Mouse (Mus musculus) midbrain, embryonic 14.5 days (tissue): Measurements from ENCODE around the gene Gpr89. TPM values are rescaled to one million over a fixed set of nuclear protein-coding genes. Genes with fewer than 3 reads are reported as not detected.

ENCODE experiments used
- ATAC-seq: fragments of 200-750 bp; cut with Nextera tagmentation; 2 replicates; pipeline ENCODE4 v1.8.0; 2017; ENCODE audit warnings: moderate number of reproducible peaks, moderate library complexity; ENCODE audit not compliant: low FRiP score, low TSS enrichment
- DNase-seq: peaks from one replicate; pipeline ENCODE4 v3.0.0-alpha.2; 2015
- H3K27ac ChIP-seq: fragments of 300-500 bp; sonication (generic); replicated peaks from 2 replicates; pipeline ENCODE4 v1.5.1; 2014; ENCODE audit warnings: mild to moderate bottlenecking, low read depth, low read length, moderate library complexity
- H3K27me3 ChIP-seq: fragments of 300-500 bp; sonication (generic); 2 replicates; pipeline ENCODE4 v1.6.1; 2014; ENCODE audit warnings: low read length, control low read depth, mixed read lengths; ENCODE audit not compliant: control insufficient read depth, insufficient read depth
- H3K36me3 ChIP-seq: fragments of 300-500 bp; sonication (generic); 2 replicates; pipeline ENCODE4 v1.6.1; 2014; ENCODE audit warnings: low read length, control low read depth; ENCODE audit not compliant: control insufficient read depth, insufficient read depth
- H3K4me1 ChIP-seq: fragments of 300-500 bp; sonication (generic); 2 replicates; pipeline ENCODE4 v1.6.1; 2014; ENCODE audit warnings: mild to moderate bottlenecking, antibody characterized with exemption, low read length, control low read depth; ENCODE audit not compliant: control insufficient read depth, insufficient read depth
- H3K4me2 ChIP-seq: fragments of 300-500 bp; sonication (generic); 2 replicates; pipeline ENCODE4 v1.6.1; 2014; ENCODE audit warnings: mild to moderate bottlenecking, low read length, moderate library complexity
- H3K4me3 ChIP-seq: fragments of 300-500 bp; sonication (generic); replicated peaks from 2 replicates; pipeline ENCODE4 v1.5.1; 2014; ENCODE audit warnings: low read depth, low read length
- H3K9ac ChIP-seq: fragments of 300-500 bp; sonication (generic); replicated peaks from 2 replicates; pipeline ENCODE4 v1.6.1; 2014; ENCODE audit warnings: mild to moderate bottlenecking, low read length, moderate library complexity
- H3K9me3 ChIP-seq: fragments of 300-500 bp; sonication (generic); 2 replicates; pipeline ENCODE4 v1.6.1; 2016; ENCODE audit warnings: low read length, control low read depth, mixed read lengths; ENCODE audit not compliant: control insufficient read depth
- WGBS: fragments of 180-500 bp; shearing (Covaris S2); extraction: QIAGEN DNeasy Blood & Tissue Kit; methylation state at CpG from one replicate; pipeline ENCODE4 v1.1.7; 2014; 5-methylcytosine and 5-hydroxymethylcytosine counted together
- polyA plus RNA-seq: library from polyadenylated mRNA; unstranded; fragments of >200 nt; fragmentation: Nextera tagmentation; extraction: Ambion mirVana; gene quantifications from 2 replicates; pipeline ENCODE4 v1.2.1, GENCODE M21; 2014

The Gpr89 gene
- polyA plus RNA-seq, 1 experiment from 2014 or later: 40.7 TPM

- no peak for DNase-seq
- Histone ChIP-seq H3K36me3 (no peaks in the 10 kb centered on the region), H3K9ac (no peak overlapping the region), H3K9me3 (no peaks in the 10 kb centered on the region), H3K27ac (no peak overlapping the region), H3K4me2 (no peak overlapping the region), H3K27me3 (no peaks in the 10 kb centered on the region), H3K4me1 (no peaks in the 10 kb centered on the region), H3K4me3 (no peak overlapping the region)
- 83% methylated on average over 3 of the region's 3 CpGs for WGBS
- no peak for ATAC-seq
Measured at GRCm38 (mm10) chr3:96855833-96856232, 49.3 kb downstream of the Gpr89 start.

- no peak overlapping the region for H3K4me3 ChIP-seq
- no peaks in the 10 kb centered on the region for H3K36me3 ChIP-seq
- no peak for DNase-seq
- no peaks in the 10 kb centered on the region for H3K27me3 ChIP-seq
- H3K27ac ChIP-seq: no peak overlapping the region
- H3K9me3 ChIP-seq: no peaks in the 10 kb centered on the region
- no peak overlapping the region for H3K9ac ChIP-seq
- 88% methylated on average over 4 of the region's 4 CpGs for WGBS
- no peak for ATAC-seq
- H3K4me2 ChIP-seq: no peak overlapping the region
- no peaks in the 10 kb centered on the region for H3K4me1 ChIP-seq
Measured at GRCm38 (mm10) chr3:96854376-96854775, 50.8 kb downstream of the Gpr89 start.

- Histone ChIP-seq H3K9ac (no peak overlapping the region), H3K4me2 (no peak overlapping the region), H3K36me3 (no peaks in the 10 kb centered on the region), H3K27ac (no peak overlapping the region), H3K4me1 (no peaks in the 10 kb centered on the region), H3K9me3 (no peaks in the 10 kb centered on the region), H3K27me3 (no peaks in the 10 kb centered on the region), H3K4me3 (no peak overlapping the region)
- ATAC-seq (no peak), DNase-seq (no peak)
- 82% methylated on average over 6 of the region's 6 CpGs for WGBS
Measured at GRCm38 (mm10) chr3:96852561-96852960, 52.6 kb downstream of the Gpr89 start.

DNA sequence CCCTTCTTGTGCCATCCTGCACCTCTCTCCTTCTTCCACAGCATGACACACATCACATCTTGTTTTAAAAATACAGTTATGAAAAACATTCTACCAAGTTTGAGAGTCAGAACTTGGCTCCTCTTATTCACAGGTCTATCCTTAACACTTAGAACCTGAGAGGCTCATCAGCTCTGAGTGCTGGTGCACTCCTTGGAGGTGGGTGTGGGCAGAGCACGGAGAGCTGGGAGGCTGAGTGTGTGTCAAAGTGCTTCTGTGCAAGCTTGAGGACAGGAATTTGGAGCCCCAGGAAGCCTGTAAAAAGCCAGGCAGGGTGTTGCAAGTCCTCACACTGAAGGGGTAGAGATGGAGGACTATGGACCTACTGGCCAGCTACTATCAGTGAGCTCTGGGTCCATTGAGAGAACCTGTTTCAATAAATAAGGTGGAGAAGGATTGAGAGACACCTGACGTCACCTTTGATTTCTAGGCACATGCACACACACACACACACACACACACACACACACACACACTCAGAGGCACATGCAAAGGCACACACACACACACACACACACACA lies 55.9 kb downstream of the Gpr89 start:
- no peaks in the 10 kb centered on the region for H3K27me3 ChIP-seq
- ATAC-seq (no peak), DNase-seq (no peak)
- no peaks in the 10 kb centered on the region for H3K9me3 ChIP-seq
- no peak overlapping the region for H3K9ac ChIP-seq
- no peaks in the 10 kb centered on the region for H3K36me3 ChIP-seq
- H3K4me1 ChIP-seq: no peaks in the 10 kb centered on the region
- WGBS: 94% methylated on average over 2 of the region's 2 CpGs
- no peak overlapping the region for H3K4me3 ChIP-seq
- no peak overlapping the region for H3K4me2 ChIP-seq
- no peak overlapping the region for H3K27ac ChIP-seq

DNA sequence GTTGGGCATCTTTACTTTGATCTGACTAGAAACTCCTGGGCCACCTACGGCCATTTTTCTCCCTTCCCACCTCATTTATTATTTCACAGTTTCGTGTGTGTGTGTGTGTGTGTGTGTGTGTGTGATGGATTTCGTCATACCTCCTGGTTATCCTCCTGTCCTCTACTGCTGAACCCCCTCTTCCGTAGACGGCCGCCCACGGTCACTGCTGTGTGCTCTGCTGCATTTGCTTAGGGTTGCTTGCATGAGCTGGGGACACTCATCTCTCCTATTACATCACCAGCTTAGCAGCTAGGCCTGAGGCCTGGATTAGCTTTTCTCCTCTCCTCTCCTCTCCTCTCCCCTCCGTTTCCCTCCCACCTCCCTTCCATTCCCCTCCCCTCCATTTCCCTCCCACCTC lies 56.7 kb downstream of the Gpr89 start:
- H3K9ac ChIP-seq: no peak overlapping the region
- no peak overlapping the region for H3K4me3 ChIP-seq
- no peaks in the 10 kb centered on the region for H3K27me3 ChIP-seq
- ATAC-seq (no peak), DNase-seq (no peak)
- 89% methylated on average over 7 of the region's 8 CpGs for WGBS
- H3K4me2 ChIP-seq: no peak overlapping the region
- no peaks in the 10 kb centered on the region for H3K36me3 ChIP-seq
- H3K4me1 ChIP-seq: no peaks in the 10 kb centered on the region
- H3K9me3 ChIP-seq: no peaks in the 10 kb centered on the region
- H3K27ac ChIP-seq: no peak overlapping the region

GRCm38 (mm10) chr3:96847661-96848060 lies 57.5 kb downstream of the Gpr89 start:
- WGBS: 50% methylated on average over 6 of the region's 6 CpGs
- DNase-seq: no peak
- no peaks in the 10 kb centered on the region for H3K36me3 ChIP-seq

DNA sequence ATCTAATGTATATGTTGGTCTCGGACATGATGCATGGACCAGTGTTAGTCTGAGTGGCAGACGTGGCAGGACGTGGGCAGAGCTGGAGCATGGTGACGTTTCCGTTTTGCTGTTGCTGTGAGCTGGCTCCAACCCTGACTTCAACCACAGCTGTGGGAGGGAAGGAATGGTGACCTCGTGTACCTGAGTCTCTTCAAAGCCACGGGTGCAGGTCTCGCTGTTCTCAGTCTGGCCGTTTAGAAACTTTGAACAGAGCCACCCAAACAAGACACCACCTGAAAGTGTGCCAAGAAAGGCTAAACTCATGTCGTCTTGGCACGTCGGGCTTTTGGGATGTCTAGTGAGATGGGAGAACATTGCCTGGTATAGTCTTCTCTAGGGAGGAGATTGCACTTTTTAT lies 58.2 kb downstream of the Gpr89 start:
- 91% methylated on average over 12 of the region's 12 CpGs for WGBS
- Histone ChIP-seq H3K36me3 (no peaks in the 10 kb centered on the region), H3K27ac (no peak overlapping the region), H3K4me3 (no peak overlapping the region), H3K9ac (no peak overlapping the region), H3K9me3 (no peaks in the 10 kb centered on the region), H3K4me2 (no peak overlapping the region), H3K4me1 (no peaks in the 10 kb centered on the region), H3K27me3 (no peaks in the 10 kb centered on the region)
- DNase-seq (no peak), ATAC-seq (no peak)

More at GRCm38 (mm10) chr3:96847661-96848060, 57.5 kb downstream of the Gpr89 start:
- no peak for ATAC-seq
- no peak overlapping the region for H3K4me3 ChIP-seq
- H3K9ac ChIP-seq: no peak overlapping the region
- H3K9me3 ChIP-seq: no peaks in the 10 kb centered on the region
- no peaks in the 10 kb centered on the region for H3K4me1 ChIP-seq
- no peak overlapping the region for H3K27ac ChIP-seq
- no peaks in the 10 kb centered on the region for H3K27me3 ChIP-seq
- no peak overlapping the region for H3K4me2 ChIP-seq

DNA sequence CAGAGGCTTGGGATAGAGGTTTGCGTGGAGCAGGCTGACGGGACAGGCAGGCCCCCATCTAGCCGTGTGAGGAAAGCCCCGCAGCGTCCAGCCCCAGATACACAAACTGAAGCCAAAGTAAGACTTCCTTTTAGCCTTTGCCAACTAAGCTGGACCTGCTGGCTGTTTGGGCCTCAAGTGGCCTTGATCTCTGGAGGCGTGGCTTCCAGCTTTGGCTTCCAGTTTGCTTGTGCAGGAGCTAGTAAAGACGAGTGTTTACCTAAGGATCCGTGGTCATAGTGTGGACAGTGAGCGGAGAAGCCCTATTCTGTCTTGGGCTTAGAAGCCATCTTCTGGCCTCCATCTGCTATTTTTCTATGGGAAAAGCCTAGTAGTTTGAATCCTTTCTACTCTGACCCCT lies 59.3 kb downstream of the Gpr89 start:
- H3K9ac ChIP-seq: no peak overlapping the region
- 87% methylated on average over 9 of the region's 9 CpGs for WGBS
- no peak for ATAC-seq
- H3K9me3 ChIP-seq: no peaks in the 10 kb centered on the region
- H3K4me1 ChIP-seq: no peaks in the 10 kb centered on the region
- no peaks in the 10 kb centered on the region for H3K36me3 ChIP-seq
- no peak overlapping the region for H3K4me3 ChIP-seq
- no peak overlapping the region for H3K4me2 ChIP-seq
- no peaks in the 10 kb centered on the region for H3K27me3 ChIP-seq
- no peak overlapping the region for H3K27ac ChIP-seq
- DNase-seq: no peak

DNA sequence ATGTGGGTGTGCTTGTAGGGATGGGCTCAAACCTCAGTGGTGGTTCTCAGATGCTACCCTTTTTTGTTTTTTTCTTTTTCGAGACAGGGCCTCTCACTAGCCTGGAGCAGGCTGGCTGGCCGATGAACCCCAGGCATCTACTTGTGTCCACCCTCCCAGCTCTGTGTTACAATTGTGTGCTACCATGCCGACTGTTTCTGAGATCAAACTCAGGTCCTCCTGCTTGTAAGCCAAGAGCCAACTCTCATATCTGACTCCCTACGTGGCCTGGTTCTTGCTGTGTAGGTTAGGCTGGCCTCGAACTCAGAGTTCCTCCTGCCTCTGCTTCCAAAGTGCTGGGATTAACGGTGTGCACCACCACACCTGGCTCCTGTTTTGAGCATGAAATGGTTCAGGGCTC lies 60.0 kb downstream of the Gpr89 start:
- H3K4me1 ChIP-seq: no peaks in the 10 kb centered on the region
- no peaks in the 10 kb centered on the region for H3K9me3 ChIP-seq
- H3K36me3 ChIP-seq: no peaks in the 10 kb centered on the region
- no peak overlapping the region for H3K9ac ChIP-seq
- no peak overlapping the region for H3K27ac ChIP-seq
- no peaks in the 10 kb centered on the region for H3K27me3 ChIP-seq
- no peak overlapping the region for H3K4me3 ChIP-seq
- H3K4me2 ChIP-seq: no peak overlapping the region
- 97% methylated on average over 6 of the region's 6 CpGs for WGBS
- DNase-seq (no peak), ATAC-seq (no peak)
